Mouse (Mus musculus): ENCODE measurements around the gene 1600014C23Rik.

Gene 1600014C23Rik

DNA sequence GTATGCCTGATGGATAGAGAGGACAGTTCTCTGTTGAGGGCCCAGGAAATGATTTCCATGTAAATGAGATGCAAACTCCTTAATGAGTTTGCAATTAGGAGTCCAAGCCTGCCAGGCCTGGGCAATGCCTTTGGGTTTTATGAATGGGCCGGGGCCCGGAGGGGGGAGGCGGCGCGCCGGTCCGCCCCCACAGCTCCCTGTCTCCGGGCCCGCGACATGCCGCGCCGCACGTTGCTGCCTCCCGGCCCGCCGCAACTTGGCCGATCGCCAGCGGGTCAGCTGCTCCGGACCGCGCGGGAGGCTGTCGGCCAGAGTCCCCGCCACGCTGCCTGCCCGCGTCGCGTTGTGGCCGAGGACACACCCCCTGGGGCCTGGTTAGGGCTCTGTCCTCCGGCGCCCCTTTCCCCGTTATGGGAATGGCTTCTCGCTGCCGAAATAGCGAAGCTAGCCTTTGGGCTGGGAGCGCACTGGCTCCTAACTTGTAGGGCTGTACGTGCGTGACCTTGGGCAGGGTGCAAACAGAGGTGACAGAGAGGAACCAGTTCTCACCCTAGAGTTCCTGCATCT is at the start of gene 1600014C23Rik:
Gene 1600014C23Rik, minus strand, starts transcription at position 110 of the 567 bp plus-strand sequence.
- peak; percentile 38 for DNase-seq (ENCODE audit: low read depth, low spot score)

DNA sequence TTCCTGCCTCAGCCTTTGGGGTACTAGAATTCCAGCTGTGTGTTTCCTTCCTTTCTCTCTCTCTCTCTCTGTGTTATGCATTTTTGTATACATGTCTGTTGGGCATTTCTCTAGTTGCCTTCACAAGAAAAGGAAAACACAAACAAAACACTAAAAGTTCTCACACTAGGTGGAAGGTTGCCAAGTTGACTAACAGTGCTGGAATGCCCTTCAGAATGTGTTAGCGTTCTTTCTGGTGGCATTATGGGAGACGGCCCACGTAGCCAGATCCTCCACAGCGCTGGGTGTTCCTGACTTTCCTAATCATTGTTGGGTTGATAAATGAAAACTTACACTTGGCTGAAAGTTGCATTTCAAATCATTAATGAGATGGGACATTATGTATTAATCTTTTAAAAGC is 44.8 kb upstream of the 1600014C23Rik start:
- no peak for DNase-seq (ENCODE audit: low read depth, low spot score)

DNA sequence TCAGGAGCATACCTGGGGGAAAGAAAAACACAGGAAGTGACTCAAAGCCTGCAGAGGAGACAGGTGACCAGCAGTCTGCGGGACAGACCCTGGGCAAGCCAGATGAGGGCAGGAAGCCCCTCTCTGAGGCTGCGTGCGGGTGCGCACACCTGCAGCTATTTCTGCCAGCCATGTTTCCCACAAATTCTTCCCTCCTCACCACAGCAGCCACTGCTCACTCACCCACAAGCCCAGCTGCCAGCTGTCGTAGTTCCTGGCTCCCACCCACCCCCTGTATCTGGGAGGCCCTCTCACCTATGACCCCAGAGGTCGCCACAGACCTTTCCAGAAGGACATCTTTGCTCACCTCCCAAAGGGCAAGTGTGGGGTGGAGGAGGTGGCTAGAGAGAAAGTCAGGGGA is 43.8 kb upstream of the 1600014C23Rik start:
- no peak for DNase-seq (ENCODE audit: low read depth, low spot score)

DNA sequence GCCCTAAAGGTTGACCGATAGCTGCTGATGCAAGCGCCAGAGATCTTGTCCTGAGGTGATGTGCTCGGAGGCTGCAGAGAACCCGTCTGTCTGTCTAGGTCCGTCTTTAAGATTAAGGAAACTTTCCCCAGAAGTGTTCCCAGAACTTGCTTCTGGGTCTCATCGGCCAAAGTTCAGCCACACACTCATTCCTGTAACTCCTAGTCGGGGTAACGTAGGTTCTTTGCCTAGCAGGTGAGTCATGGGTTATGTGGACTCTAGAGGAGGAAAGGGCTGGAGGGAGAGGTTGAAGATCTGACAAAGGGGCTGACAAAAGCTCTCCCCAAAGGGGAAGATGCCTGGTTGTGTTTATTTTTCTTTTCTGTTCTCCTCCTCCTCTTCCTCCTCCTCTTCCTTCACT is 42.5 kb upstream of the 1600014C23Rik start:
- DNase-seq (ENCODE audit: low read depth, low spot score): no peak

DNA sequence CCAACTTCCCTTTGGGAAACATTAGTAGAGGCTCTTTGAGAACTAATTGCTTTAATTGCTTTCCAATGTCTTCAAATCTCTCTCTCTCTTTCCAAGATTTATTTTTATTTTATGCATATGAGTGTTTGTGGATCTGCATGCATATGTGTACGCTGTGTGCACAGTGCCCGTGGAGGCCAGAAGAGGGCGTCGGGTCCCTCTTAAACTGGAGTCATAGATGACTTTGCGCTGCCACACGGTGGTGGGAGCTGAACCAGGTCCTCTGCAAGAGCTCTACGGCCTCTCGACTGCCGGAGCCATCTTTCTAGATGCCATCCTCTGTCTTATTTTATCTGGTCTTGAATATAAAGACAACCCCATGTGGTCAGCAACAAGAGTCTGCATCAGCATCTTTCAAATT is 41.8 kb upstream of the 1600014C23Rik start:
- DNase-seq (ENCODE audit: low read depth, low spot score): peak; percentile 69

DNA sequence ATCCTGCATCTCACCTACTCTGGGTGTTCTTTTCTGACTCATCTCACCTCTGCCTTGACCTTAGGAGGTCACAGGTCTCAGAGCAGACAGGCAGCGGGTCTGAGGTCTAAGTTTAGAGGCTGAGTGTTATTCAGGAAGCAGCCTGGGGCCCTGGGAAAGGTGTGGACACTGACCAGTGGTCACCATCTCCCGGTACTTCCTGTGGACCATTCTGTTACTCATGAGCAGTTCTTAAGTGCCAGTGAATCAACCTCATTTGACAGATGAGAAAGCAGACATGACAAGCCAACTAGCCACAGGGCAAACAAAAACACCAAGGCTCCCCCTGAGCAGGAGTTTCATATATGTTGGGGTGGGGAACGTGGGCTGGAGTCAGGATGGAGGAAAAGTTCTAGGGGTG is 38.9 kb upstream of the 1600014C23Rik start:
- no peak for DNase-seq (ENCODE audit: low read depth, low spot score)

DNA sequence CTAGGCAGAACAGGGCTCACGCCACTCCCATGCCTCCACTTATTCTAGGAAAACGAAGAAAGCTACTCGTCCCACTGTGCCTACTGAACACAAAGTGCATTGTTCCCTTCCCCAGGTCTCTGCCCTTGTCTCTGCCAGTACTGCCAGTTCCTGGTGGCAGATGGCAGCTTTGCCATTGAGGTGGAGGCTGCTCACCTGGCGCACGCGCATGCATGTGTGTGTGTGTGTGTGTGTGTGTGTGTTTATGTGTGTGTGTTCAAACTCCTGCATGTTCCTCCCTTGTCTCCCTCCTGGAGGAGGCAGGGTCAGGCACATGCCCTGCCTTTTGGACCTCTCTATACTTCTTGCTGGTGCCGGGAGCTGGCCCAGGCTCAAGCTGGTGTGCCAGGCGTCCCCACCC is 38.5 kb upstream of the 1600014C23Rik start:
- no peak for DNase-seq (ENCODE audit: low read depth, low spot score)

DNA sequence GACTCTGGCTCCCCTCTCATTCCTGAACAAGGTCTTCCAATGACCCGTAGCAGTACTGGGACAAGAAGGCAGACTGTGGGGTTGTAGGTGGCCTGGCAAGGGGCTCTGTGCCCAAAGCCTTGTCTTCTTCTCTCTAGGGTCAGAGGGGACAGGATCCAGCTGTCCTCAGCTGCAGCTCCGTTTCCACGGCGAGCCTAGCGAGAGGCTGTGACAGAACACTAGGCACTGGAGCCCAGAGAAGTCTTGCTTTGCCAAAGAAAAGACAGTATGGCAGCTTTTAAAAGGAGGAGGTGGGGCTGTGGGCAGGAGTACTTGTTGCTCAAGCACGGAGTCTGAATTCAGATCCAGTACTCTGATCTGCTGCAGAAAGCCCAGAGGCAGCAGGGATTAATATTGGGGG is 36.8 kb upstream of the 1600014C23Rik start:
- DNase-seq (ENCODE audit: low read depth, low spot score): no peak

DNA sequence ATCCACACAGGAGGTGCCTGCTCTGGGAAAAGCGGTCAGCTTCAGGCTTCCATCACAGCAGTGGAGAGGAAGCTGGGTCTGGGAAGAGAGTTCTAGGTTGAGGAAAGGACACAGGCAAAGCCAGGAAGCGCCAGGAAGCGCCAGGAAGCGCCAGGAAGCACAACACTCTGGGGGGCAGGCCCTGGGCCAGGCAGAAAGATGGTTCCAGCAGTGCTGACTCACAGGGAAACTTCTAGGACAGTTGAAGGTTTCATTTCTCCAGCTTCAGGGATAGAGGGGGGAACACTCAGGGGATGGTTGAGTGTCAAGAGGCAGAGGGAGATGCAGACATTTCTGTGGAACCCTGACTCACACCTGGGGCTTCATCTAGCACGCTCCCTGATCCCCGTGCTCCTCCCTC is 36.2 kb upstream of the 1600014C23Rik start:
- DNase-seq (ENCODE audit: low read depth, low spot score): no peak

DNA sequence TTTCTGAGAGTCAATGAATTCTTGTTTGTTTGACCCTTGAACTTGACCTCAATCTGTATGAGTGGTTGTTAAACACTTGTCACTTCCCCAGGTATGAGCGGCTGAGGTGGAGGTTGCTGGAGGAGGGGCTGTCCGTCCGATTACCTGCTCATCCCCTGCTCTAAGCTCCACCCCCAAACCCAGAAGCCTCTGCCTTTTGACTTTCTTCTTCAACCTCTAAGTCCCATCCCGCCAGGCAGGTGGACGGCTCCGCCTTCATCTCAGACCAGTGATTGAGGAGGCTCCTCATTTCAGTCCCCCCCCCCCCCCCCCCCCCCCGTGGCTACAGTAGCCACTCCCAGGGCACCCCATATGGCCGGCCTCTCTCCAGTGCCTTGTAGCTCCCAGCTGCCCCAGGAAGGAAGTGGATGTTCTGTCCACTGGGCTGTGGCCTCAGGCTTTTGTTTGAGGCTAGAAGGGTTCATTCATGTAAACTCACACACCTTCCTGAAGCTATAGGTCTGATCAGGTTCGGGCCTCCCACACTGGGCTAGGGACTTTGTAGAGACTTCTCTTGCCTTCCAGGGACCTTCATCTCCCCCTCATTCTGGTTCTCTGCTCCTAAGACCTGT is 34.0 kb upstream of the 1600014C23Rik start:
- peak; percentile 88 for DNase-seq (ENCODE audit: low read depth, low spot score)

DNA sequence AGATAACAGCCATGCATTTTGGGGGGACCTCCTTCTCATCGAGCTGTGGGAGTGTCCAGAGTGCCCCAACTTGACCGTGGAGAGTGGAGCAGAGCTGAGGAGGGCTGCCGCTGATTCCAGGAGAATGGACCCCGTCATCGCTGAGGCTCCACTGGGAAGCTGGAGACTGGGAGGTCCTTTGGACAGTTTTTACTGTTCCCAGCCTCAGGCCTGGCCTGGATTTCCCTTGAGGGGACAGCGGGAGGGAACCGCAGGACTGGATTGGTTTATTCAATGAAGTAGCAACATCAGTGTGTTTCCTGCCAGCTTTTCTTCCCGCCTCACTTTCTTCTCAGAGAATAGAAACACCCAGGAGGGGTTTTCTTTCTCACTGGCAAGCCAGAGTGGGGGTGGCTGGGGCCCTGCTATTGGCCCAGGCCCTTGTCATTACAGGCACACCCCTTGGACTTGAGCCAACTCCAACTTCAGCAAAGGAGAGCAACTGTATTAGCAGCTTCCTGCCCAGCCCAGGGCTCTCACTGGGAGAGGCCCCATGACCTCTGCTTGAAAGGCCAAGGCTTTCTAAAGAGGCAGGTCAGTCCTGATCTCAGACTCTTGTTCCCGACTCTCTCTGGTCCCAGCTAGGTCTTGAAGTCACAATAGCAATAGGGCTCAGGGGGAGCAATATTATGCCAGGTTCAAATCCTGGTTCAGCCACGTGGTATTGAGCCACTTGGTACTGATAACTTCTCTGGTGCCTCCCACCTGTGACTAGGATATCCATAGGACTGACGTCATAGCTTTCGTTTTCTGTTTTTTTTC is 33.3 kb upstream of the 1600014C23Rik start:
- DNase-seq (ENCODE audit: low read depth, low spot score): peak; percentile 99

DNA sequence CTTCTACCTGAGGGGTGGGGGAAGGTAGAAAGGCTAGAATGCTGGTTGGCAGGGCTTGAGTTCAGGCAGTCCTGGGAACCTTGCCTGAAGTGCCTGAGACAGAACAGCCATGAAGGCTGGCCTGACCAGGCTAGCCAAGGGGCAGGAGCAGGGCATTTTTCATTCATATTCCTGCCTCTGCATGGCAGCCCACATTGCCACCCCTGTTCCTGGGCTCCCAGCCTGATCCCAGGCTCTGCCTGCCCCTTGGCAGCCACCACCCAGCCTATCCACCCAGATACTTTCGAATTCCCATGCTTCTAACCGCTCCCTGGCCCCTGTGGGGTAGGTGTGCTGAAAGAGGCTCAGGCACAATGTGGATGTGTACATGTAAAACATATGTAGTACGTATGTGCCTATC is 32.3 kb upstream of the 1600014C23Rik start:
- no peak for DNase-seq (ENCODE audit: low read depth, low spot score)

DNA sequence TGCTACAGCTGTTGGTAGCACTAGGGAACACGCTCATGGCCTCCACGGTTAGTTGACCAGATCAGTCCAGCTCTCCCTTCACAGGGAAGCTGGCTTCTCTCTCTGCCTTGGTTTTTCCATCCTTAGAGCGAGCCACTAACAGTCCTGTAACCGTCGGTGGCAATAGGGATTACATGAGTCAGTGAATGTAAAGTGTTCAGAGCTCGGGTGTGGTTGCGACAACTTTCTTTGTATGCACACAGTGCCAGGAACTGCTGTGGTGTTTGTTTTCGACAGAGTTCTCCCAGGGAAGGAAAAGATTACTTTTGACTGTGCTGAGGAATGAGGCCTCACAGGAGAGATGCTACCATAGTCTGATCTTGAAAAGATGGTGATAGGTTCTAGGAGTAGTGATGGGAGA is 29.5 kb upstream of the 1600014C23Rik start:
- peak; percentile 34 for DNase-seq (ENCODE audit: low read depth, low spot score)

DNA sequence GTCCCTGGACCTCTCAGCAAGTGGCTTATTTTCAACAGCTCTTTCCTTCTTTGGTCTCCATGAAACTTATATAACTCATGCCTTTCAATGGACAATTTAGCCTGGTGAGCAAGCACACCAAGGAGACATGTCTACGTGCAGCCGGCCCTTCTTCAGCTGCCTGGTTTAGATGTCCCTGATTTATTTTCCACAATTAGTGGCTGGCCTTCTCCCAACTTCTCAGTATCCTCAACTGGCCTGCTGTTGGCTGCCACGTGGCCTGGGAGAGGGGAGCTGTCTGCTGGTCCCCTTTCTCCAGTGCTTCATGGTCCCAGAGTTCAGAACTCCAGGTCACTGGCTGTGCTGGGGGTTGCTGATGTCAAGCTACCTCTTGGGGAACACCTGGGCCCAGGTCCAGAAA is 28.3 kb upstream of the 1600014C23Rik start:
- no peak for DNase-seq (ENCODE audit: low read depth, low spot score)

DNA sequence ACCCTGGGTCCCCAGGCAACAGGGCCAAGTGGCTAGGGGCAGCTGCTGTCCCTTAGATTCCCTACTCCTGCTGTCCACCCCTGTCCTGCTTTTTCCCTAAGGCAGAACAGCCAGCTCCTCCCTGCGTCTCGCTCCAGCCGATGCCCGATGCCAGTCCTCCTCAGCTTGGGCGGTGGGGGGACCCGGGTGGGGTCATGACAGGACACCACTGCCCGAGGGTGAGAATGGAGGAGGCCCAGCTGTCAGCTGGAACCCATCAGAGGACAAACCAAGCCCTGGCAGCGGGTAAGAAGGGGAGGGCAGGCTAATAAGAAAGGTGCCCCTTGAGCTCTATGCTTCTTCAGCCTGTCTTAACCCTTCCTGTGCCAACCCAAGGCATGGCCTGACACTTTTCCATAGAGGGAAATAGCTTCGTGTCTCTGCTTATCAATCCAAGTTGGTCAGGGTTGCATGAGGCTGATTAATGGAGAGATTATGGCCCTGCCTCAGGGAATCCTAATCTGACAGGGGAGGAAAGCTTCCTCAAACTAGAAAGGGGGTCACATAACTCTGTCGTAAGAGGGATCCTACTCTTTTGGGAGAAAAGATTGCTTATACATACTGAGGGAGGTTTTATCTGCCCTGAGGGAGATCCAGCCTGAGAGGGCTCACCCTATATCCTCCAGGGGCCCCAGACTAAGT is 27.5 kb upstream of the 1600014C23Rik start:
- no peak for DNase-seq (ENCODE audit: low read depth, low spot score)

DNA sequence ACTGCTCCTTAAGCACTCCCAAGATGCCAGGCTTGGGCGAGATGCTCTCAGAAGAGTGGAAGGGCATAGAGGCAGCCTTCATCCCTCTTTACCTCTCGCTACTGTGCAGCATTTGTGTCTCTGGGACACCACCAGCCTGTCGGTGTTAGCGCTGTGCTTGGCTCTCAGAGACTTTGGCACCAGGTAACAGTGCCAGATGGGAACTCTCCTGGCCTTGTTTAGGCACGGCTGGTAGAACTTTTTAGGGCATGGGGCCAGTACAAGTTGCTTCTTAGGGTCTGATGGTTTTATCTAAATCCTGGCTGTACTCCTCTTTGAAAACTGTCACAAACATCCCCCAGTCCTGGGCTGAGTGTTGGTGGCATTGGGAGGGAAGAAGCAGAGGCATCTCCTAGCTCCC is 26.1 kb upstream of the 1600014C23Rik start:
- DNase-seq (ENCODE audit: low read depth, low spot score): no peak

DNA sequence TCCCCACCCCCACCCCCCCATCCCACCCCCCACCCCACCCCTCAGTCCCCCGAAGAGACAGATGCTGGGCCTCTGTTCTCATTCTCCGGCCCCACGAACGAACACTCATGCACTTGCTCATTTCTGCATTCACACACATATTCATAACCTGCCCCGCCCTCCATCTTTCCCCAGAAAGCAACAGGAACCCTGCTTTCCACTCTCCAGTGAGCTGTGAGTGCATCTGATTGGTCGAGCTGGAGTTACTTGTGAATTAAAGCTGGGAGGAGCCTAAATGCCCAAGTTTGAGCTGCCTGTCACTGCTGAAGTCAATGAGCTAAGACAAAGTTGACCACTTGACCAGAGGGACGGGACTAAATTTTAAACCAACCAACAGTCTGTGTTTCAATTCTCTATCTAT is 25.2 kb upstream of the 1600014C23Rik start:
- peak; percentile 22 for DNase-seq (ENCODE audit: low read depth, low spot score)

DNA sequence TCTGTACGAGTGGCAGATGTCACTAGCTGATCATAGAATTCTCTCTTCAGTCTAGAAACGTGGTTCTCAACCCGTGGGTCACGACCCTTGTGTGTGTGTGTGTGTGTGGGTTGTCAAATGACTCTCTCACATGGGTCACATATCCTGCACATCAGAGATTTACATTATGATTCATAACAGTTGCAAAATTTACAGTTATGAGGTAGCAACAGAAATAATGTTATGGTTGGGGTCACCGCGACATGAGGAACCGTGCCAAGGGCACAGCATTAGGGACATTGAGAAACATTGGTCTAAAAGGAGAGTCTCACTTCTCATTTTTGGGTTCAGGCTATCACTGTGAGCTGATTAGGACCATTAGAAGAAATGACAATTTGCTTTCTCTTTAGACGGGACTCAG is 24.3 kb upstream of the 1600014C23Rik start:
- no peak for DNase-seq (ENCODE audit: low read depth, low spot score)

DNA sequence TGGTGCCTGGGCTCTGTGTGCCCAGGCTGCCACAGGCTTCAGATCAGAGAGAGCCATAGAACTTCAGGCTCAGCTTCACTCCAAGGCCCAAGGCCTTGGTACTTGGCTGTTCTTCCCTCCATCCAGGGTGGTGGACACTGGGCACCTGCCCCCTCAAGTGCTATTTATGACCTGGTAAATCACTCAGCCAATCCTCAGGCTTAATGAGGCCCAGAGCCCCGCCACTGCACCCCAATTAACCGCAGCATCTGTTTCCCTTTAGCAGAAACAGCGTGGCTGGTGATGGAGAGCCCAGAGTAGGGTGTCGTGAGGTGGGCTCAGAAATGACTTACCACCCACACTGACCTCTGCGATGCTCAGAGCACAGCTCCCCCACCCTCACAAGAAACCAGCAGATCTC is 23.2 kb upstream of the 1600014C23Rik start:
- DNase-seq (ENCODE audit: low read depth, low spot score): no peak

DNA sequence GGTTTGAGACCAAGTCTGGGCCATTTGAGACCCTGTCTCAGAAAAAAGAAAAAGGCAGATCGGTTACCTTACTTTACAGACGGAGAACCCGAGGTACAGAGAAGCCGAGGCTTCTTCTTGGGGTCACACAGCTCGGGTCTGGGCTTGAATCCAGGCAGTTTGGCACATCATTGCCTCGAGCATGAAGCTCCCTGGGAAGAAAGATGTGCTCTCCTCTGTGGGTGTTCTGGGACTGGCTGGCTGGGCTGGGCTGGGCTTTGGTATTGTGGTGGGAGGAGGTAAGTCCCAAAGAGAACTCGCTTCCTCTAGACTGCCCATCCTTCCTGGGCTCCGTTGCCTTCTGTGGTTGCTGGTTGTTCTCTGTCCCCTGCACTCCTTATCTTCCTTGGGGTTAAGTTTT is 22.7 kb upstream of the 1600014C23Rik start:
- no peak for DNase-seq (ENCODE audit: low read depth, low spot score)

DNA sequence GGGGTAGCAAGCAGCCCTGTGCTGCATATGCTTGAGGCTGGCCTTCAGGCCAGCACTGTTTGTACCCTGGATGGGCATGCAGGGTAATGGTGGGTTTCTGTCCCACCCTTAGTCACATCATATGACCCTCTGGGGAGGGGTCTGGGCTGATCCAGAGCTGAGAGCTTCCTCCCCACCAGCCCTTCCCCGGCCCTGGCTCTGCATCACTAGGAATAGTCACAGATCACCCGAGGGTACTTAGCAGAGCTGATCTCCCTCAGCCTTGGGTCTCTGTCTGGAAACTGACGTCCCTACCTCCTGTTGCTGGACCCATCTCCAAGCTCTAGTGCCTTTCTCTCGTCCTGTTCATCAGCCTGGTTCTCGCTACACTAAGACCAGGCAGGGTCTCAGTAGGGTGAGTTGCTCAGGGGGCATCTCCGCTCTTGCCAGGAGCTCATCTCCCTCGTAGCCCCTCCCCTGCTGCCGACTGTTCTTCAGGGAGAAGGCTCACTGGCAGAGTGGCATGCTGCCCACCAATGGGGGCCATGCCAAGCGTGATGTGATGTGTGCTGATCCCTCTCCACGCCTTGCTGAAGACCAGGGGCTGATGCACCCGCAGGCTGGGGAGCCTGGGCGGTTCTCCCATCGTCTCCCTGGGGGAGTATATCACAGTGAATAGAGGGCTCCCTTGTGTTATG is 20.7 kb upstream of the 1600014C23Rik start:
- no peak for DNase-seq (ENCODE audit: low read depth, low spot score)

DNA sequence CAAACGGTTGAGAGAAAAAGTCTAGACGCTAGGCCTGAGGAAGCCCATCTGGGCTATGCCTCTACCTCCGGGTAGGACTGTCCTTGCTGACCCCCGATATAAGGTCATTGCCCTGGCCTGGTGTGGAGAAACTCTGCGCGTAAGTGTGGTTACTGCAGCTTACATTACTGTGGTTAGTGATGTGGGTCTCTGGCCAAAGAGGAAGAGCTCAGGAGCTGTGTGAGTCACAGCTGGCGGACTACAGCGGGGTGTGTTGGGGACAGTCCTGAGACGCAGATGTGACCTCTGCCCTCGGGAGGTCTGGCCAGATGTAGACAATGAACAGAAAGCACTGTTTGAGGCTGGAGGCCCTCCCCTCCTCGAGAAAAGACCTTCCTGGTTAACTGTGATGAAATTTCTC is 19.0 kb upstream of the 1600014C23Rik start:
- no peak for DNase-seq (ENCODE audit: low read depth, low spot score)
